Mouse (Mus musculus) T-cell, adult 66 days (primary cell): ENCODE data around the gene Appl2. TPM values are rescaled to one million over a fixed set of nuclear protein-coding genes. Genes with fewer than 3 reads are reported as not detected.

Experiments used
- total RNA-seq, 2 experiments: library from RNA; stranded (reverse); gene quantifications; 3 replicates in 1 of 2; 4 replicates in 1 of 2; pipeline ENCODE4 v1.2.4; 2023

Gene Appl2
- 10 to 100 TPM; 95.3 to 99.4 TPM for total RNA-seq

GRCm38 (mm10) chr10:83648131-83649020, at the start of gene Appl2:
Gene Appl2 (minus strand): TSS chr10:83648738.

Other genes starting within 250 kb of the Appl2 start
- gene Aldh1l2, start 114.6 kb downstream of the Appl2 start, total RNA-seq, result not detected
- 10 to 100 TPM; 45.8 to 53.7 TPM for gene Washc4, start 105.0 kb downstream of the Appl2 start, total RNA-seq
- 1 to 10 TPM in 1 of 2 experiments, under 1 TPM in 1; 0.65 to 1.7 TPM for gene 1500009L16Rik, start 74.1 kb upstream of the Appl2 start, total RNA-seq